Mouse (Mus musculus) spleen, embryonic (tissue): ENCODE measurements at regions not wholly inside any gene's neighbourhood (a gene's known extent, or its start where the extent isn't known, plus 50 kb on each side); places are given as distances from the start of the nearest gene placed in this dataset.

Experiments used
- CTCF ChIA-PET: fragments of 350-600 bp; sonication (Branson Sonifier 250); formaldehyde crosslinking; loops from one replicate; lab custom pipeline; 2022; lab: Charles Lee

DNA sequence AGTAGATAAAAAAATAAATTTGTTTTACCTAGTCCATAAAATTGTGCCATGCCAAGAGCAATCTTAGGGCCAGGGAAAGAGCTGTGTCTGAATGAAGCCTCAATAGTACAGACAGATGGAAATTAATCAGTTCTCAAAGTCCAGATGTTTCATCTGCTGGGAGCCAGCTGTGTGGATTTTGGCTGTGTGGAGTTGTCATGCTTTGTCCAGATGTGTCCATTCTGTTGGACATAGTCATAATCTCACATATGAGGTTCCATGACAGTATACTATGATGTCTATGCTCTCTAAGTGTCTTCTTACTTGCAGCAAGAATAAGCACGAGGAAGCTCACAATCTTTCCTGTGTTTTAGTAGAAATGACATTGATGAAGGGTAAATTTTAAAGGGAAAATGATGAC lies 105.8 kb upstream of the 4933415F23Rik start:
- CTCF ChIA-PET, result interaction anchor here (0.7 kb wide), 1 partner anchor 12 kb away, joined by 3 read pairs; no protein-coding TSS in a partner anchor

DNA sequence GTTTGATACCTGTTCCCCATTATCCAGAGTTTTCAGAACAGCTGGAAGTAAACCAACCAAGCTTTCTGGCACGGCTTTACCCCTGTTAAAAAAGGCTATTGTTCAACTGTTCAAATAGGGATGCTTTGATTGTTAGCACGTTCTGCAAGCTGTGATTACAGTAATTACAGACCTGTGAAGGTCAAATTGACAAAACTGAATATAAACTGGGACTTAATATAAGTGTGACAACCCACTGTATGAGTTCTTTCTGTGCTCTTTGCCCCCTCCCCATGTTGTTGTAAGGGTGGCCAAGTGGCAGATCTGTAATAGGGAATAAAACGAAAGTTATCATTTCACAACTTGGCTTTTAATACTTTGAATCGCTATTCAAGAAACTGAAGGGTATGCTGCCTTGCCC lies 105.0 kb upstream of the 4933415F23Rik start:
- CTCF ChIA-PET, result interaction anchor here (0.7 kb wide), 1 partner anchor 12 kb away, joined by 3 read pairs; no protein-coding TSS in a partner anchor

DNA sequence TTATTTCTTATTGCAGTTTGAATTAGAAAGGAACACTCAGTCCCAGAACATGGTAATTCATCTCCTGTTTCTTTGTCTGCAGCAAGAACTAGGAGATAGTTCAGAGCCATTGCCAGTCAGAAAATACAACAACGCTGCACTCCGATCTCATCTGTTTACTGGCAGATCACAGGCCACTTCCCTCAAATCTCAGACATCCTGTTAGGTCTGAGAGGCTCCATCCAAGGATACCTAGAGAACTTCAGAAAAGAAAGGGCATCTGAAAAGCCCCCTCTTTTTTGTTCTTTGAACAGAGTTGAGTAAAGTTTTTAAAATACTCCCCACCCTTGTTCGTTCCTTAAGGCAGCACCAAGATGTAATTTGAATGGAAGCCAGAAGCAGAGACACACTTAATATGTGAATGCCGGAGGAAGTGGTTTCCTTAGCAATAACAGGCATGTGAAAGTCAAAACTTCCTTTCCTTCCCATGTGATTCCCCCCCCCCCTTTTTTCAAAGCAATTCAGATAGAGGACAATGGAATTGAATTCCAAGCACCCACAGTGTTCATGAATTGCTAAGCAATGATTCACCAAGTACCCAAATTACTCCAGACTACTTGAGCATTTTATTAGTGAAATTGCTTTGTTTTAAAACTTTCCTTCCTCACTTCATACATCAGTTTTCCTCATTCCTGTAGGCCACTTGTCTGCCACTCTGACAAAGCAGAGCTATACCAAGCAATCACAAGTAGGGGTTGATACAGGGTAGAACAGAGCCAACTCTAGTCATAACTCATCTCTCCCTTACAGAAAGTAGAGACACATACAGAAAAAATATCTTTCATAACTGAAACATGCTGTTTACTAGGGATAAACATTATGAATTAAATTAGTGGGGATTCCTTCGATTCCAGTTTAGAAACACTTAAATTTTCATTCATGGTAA lies 100.7 kb upstream of the 4933415F23Rik start:
- CTCF ChIA-PET, result no interaction called here

DNA sequence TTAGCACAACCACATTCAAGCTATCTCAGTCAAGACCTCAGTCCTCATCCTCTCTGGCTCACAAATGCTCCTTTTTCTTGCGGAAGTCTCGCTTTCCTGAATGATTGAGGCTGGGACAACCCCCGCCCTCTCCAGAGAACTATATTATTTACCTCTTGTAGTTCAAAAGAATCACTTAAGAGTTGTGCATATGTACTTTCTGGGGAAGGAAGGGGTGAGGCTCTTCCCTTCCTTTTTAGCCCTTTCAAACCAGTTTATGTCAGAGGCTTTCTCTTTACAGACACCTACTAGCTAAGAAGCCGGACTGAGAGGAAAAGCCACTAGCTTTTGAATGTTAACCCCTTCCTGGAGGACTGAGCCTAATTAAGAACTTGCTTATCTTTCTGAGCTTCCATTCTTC lies 98.4 kb upstream of the 4933415F23Rik start:
- CTCF ChIA-PET, result no interaction called here

DNA sequence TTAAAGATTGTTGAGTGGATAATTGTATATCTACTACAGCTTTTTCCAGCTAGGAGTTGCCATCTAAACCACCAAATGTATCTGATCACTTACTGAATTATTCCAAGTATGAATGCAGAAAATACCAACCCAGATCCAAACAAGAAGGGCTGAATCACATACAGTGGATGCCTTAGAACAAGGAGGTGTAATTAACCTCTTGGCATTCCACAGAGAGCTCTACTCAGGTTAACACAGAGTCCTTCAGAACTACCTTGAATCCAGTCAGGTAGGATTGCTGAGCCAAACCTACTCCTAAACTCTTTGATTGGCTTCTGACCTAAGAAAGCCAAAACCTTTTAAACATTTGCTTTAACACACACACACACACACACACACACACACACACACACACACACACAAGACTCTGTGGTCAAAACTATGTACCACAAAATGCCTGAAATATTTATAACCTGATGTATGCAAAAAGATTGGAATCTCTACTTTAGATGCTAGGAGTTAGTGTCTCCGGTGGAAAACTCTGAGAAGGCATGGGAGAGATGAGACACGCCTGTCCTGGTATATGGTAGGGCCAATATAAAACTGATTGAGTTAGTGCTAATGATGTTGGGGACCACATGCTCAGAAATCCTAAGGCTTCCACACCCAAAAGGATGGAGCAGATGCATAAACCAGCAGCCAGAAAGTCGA lies 88.4 kb upstream of the 4933415F23Rik start:
- CTCF ChIA-PET, result no interaction called here

DNA sequence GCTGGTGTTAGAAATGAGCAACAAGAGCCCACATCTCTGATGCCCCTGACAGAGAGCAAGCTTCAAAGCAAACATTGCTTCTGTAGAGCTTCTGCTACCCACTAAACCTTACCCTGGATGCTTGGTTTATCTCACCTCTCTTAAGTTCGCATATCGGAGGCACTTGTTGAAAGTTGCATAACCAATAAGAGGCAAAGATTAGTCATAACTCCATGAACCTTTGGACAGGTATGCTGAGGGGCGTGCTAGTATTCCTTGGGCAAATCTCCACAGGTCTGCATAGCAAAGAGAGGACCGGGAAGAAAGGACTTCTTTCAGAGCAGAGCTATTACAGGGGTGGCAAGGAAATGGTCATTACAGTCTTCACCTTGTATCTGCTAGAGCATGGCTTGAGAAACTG lies 87.7 kb upstream of the 4933415F23Rik start:
- CTCF ChIA-PET, result no interaction called here

DNA sequence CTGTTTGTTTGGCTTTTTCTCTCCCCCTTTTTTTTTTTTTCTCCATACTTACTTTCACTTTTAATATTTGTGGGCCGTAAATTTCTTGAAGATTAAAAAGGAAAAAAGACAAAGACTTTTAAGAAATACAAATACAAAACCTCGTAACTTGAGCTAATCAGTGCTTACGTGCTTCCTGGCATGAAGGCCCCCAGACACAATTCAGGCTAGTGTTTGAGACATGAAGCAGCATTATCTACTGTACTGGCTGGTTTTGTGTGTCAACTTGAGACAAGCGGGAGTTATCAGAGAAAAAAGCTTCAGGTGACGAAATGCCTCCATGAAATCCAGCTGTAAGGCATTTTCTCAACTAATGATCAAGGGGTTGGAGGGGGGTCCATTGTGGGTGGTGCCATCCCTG lies 86.2 kb upstream of the 4933415F23Rik start:
- CTCF ChIA-PET, result interaction anchor here (0.6 kb wide), 1 partner anchor 33 kb away, joined by 3 read pairs; no protein-coding TSS in a partner anchor

DNA sequence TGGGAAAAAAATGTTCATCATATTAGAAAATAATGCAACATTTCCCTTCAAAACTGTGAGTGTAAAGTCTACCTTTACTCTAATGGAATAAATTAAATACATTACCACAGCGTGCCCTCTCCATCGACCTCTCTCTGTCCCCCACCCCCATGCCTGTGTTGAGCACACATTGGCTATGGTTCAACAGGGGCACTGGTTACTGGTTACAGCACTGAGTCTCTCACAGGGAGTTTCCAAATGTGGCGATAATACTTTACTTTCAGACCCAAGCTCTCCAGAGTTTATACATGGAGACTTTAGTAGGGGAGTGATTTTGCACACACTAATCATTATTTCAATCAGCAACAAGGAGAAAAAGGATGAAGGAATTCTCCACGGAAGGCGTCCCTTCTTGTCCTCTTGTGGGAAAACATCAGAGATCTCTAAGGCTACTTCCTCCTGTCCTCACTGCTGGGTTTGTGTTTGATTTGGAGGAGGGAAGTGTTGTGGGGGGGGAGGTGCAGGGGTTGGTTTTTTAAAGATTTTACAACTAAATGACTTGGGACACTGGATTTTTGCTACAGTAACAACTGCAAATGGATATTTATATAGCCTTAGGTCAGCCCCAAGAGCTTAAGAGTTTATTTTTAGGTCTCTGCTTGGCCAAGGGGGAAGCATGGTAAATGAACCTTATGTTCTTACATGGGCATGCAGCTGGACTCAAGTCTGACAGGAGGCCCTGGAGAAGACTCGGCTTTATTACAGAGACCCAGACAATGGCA lies 85.6 kb upstream of the 4933415F23Rik start:
- CTCF ChIA-PET, result interaction anchor here (0.6 kb wide), 1 partner anchor 33 kb away, joined by 3 read pairs; no protein-coding TSS in a partner anchor

DNA sequence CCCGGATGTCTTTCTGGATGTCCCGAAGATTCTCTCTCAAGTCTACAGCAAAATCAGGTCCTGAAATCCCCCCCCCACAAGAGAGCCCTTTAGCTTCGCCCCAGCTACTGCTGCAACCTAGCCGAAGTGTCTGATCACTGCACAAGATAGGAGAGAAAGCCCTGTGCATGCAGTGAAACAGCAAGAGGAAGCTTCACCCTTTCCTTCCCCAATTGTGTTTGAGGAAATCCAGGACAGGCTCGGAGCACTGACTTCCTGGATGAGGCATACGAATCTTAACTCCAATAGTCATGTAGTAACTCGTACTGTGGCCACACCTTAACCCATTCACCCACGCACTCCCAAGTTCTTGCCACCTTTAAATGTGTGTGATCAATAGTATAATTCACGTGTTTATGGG lies 82.7 kb upstream of the 4933415F23Rik start:
- CTCF ChIA-PET, result no interaction called here

DNA sequence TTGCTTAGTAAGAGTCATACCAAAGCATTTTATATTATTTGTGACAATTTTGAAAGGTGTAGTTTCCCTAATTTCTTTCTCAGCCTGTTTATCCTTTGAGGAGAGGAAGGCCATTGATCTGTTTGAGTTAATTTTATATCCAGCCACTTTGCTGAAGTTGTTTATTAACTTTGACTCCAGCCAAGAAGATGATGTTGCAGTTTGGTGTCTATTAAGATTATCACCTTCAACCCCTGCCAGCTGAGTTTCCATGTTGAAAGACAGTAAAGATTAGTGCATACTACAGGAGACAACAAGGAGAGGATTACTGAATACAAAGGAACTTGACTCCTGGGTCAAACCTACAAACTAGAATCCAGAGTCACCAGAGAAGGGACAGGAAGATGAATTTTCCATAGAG lies 80.5 kb upstream of the 4933415F23Rik start:
- CTCF ChIA-PET, result no interaction called here

DNA sequence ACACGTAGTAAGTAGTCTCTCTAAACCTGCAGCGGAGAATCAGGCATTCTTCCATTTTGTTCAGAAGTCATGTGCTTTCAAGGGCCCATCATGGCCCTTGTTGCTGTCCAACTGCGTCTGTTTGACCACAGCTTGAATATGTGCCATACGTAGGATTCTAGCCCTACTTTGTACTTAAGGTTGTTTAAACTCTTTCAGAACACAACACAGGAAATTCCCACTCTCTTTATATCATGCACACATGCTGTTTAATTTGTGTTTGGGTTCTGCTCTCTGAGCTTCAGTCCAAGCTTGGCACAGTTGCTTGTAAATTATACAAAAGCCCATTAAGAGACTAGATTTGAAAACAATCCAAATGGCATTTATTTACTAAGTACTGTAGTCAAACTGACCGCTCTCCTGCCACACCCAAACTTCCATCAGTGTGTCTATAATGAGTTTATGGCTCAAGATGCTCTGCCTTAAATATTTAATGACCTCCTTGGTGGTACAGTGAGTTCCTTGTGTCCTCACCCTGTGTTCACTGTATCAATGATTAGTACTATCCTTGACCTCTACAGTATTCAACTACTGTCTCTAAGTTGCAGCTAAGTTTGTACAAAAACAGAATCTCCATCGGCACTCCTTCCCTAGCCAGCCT lies 76.4 kb upstream of the 4933415F23Rik start:
- CTCF ChIA-PET, result no interaction called here

DNA sequence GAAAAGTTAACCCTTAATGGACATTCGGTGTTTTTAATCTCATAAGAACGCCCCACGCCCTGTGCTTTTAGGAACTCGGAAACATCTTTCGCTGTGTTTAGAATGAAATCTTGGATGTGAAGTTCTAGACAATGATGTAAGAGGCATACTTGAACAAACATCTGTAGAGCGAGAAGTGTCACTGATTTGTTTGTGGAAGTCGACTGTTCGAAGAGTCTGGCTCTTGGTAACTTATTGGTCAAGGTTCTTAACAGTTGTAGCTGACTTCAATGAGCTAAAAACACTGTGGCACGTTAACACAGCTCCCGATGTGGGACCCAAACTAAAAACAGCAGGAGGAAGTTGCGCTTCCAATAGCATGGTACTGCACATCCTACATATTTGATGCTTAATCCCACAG lies 72.0 kb upstream of the 4933415F23Rik start:
- CTCF ChIA-PET, result no interaction called here

DNA sequence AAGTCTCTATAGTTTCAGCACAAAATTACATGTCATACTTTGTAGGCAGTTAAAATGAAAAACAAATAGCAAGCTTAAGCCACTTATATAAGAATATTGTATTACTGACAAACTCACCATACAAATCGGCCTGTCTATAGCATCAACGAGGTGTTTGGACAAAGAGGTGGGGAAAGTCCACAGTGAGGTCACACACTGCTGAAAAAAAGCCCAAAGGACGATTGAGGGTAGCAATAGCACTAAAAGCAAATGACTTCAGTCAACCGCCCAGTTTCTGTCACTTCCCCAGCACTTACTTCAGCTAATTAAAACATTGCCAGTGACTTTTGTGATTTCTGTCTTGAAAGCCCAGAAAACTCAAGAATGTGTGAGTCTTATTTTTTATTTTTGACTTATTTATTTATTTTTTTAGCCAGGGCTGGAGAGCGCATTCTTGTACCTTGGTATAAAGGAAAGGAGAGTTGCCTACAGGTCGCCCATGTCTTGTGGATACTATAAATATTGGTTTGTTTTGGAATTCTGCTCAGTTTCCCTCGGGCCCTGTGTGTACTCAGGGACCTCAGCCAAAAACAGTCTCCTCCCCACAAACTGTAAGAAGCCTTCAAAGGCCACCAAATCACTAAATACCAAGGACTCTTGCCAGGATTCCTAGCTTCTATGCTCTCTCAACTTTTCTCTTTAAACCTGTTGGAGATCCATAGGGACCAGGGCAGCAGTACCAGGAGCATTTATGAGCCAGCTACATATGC lies 71.2 kb upstream of the 4933415F23Rik start:
- CTCF ChIA-PET, result no interaction called here

DNA sequence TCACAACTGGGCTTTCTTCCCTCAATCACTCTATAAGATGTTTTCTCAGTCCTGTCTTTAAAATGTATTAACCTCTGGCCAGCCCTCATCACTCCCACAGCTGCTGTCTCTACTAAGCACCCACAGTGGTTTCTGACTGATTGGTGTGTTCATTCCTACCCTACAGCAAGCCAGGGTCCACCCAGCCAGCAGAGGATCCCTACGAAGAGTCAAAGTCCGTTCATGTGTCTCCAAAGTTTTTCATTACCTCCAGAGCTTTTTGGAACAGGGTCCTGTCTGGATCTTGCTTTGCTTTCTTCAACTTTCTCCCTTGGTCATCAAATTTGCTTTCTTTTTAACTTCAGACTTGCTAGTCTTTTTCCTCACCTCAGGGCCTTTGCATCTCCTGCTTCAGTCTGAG lies 69.3 kb upstream of the 4933415F23Rik start:
- CTCF ChIA-PET, result no interaction called here

DNA sequence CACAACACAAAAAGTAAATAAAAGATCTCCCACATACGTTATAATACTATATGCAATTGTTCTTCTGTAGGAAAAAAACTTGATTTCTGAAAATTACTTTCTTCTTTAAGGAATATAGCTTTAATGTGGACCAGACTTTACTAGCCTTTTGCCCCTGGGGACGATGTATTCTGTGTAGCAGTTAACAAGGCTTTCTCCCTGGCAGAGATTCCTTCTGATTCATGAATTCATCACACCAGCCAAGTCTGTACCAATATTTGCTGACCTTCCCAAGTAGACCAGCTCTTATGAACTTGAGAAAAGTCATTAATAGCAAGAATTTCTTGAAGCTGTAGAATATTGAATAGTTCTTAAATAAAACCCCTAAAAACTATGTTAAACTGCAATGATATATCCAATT lies 68.7 kb upstream of the 4933415F23Rik start:
- CTCF ChIA-PET, result no interaction called here

DNA sequence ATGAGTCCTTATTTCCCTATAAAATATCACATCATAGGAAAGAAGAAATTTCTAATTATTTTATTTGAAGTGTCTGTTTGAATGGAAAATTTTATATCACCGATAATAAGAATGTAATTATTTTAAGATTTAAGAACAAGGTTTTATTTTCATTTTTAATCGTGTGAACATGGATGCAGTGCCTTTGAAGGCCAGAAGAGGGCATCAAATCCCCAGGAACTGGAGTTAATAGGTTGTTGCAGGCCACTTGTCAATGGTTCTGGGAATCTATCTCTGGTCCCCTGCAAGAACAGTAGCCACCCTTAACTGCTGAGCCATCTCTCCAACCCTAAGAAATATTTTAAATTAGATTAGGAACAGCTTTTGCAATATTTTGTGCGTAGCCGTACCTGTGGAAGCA lies 66.5 kb upstream of the 4933415F23Rik start:
- CTCF ChIA-PET, result interaction anchor here (0.7 kb wide), 1 partner anchor 70 kb away, joined by 3 read pairs; no protein-coding TSS in a partner anchor

DNA sequence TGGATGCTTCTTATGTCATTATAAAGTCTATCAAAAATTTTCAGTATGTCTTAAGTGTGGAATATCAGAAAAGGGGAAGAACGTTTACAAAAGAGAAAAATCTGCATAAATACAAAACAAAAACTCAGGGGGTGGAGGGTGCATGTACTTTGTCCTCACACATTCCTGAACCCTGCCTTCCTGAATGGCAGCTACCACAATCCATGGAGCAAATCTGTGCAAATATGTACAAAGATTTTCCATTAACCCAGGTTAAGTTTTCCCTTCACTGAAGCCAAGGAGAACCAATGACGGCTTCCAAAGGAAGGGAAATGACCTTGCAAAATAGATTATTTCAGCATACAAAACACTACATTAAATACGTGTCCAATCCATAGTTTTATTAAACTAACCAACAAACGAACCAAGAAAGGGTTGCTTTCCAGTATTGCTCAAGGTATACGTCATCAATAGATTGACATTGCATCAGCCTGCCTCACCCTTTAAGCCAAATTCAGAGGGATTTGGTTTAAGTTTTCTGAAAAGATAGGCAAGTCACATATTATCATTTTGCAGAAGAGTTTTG lies 61.4 kb upstream of the 4933415F23Rik start:
- CTCF ChIA-PET, result no interaction called here

DNA sequence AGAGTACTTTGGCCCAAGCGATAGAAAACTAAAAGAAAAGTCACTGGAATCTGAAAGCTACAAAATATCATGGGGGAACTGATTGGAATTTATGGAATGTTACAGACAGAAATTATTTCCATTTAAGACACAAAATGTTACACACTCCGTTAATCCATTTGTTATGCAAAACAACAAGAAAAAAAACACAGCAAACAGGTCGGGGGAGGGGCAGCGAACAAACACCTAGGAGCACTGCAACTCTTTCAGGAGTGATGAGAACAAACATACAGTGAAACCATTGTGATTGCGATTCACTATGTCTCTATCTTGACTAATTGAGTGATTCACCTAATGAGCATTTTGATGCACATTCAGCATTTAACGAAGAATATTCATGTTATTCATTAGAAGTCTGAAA lies 60.7 kb upstream of the 4933415F23Rik start:
- CTCF ChIA-PET, result no interaction called here
